Mouse (Mus musculus): ENCODE results near the gene H2al1d.
A peak's percentile ranks its signal among the peaks of the same experiment; 100 is the strongest.
"Not testable (repeated sequence)": the region's sequence is repeated elsewhere in the genome, so short reads cannot be mapped to it uniquely, and the experiment has no call there.

The H2al1d gene

DNA sequence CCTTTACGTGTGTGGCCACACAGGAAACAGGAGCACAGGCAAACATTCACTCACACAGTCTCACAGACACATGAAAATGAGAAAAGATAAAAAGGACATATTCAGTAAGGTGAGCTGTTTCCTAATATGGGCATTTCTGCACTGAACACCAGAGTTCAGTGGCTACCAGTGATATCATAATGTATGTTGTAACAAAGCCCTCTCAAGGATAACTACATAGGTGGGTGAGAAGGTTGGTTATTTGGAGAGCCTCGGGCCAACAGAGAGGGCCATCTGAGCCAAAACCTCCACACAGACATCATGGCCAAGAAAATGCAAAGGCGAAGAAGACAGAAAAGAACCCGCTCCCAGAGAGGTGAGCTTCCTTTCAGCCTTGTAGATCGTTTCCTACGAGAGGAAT is at the start of gene H2al1d:
H2al1d (plus strand) TSS at position 301 of the 400 bp plus-strand sequence.
- not testable (repeated sequence) for DNase-seq (ENCODE audit: low spot score in 2 of 2)

DNA sequence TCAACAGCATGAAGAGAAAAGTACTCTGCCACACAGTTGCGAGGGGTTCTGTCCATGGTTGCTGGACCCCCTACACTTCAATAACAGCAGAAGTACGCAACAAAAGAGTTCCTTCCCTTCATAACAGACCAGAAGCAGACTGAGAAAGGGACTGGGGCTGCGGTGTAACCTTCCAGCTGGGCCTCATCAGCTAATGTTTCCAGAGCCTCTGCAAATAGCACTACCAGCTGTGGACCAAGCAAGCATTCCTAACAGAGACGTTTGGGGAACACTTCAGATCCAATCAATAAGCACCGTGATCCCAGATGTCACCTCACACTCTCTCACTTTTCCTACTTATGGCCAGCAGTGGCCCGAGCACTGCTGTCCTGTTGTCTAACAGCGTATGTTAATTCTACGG is 43.7 kb upstream of the H2al1d start:
- DNase-seq (ENCODE audit: low spot score in 2 of 2), result no peak

- no peak for DNase-seq (ENCODE audit: low spot score in 2 of 2)
Observed at GRCm38 (mm10) chrX:11267791-11268190, 40.8 kb upstream of the H2al1d start.

DNA sequence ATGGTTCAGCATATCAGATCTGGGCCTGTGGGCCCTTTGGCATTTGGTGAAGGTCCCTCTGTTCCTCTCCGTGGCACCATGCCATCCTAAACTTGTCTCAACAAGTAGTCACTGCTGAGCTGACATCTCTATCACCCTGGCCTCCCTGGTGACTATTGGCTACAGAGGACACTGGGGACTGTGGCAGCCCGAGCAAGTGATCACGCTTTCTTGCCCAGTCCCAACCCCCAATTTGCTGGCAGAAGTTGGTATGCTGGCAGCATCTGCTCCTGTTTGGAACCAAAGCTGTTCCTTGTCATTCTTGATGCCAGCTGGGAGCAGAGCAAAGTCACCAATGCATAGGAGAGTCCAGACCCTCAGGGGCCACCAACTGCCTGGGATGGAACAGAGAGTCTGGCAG is 39.5 kb upstream of the H2al1d start:
- DNase-seq (ENCODE audit: low spot score in 2 of 2), result peak in 1 of 2 experiments; percentile 10

GRCm38 (mm10) chrX:11273190-11273589 is 35.4 kb upstream of the H2al1d start:
- no peak for DNase-seq (ENCODE audit: low spot score in 2 of 2)

- no peak for DNase-seq (ENCODE audit: low spot score in 2 of 2)
Observed at GRCm38 (mm10) chrX:11277083-11277482, 31.5 kb upstream of the H2al1d start.

GRCm38 (mm10) chrX:11280741-11281140 is 27.9 kb upstream of the H2al1d start:
- DNase-seq (ENCODE audit: low spot score in 2 of 2), result no peak

DNA sequence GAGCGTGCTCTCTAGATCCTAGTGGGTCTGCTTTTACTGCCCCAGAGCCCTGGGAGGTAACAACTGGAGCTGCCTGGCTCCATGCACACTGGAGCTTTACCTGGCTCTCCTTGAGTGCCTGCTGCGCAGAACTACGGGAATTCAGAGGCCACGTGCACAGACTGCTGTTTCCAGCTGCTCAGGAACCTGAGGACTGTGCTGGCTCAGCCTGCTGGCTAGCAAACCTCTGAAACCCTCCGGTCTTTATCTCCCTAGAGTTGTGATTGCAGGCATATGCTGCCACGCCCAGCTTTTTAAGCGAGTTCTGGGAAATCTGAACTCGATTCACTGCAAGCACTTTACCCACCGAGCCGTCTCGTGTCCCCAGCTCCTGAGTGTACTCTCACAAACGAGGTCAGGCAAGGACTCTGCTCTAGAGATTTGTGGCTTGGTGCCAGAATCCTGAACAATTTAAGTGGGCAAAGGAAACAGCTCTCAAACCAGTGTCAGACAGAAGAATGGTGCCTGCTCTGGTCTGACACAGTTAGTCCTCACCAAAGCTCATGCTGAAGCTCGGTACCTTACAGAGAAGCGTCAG is 20.2 kb upstream of the H2al1d start:
- DNase-seq (ENCODE audit: low spot score in 2 of 2), result no peak

DNA sequence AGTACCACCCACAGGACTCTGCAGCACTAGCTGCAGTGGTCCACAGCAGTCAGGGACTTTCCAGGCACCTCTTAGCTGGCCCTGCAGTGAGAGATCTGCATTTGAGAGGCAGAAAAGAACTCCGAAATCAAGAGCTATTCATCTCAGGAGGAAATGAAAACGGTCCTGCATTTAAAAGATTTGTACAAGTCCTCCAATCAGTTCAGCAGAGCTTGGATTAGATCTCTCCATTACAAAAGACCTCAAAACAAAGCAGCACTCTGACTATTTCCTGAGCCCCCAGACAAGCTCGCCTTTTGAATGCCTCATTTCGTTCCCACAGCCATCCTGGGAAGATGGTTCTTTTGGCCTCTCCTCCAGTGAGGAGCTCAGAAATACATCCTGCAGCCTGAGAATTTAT is 19.4 kb upstream of the H2al1d start:
- DNase-seq (ENCODE audit: low spot score in 2 of 2), result no peak

- not testable (repeated sequence) for DNase-seq (ENCODE audit: low spot score in 2 of 2)
Observed at GRCm38 (mm10) chrX:11298957-11299356, 9.7 kb upstream of the H2al1d start, which contains the start of gene H2al1a. TSS of gene H2al1a (plus strand) at chrX:11299257.

GRCm38 (mm10) chrX:11302132-11302531 is 6.5 kb upstream of the H2al1d start, which contains the start of gene H2al1b:
TSS of gene H2al1b (plus strand) at chrX:11302432.
- not testable (repeated sequence) for DNase-seq (ENCODE audit: low spot score in 2 of 2)

DNA sequence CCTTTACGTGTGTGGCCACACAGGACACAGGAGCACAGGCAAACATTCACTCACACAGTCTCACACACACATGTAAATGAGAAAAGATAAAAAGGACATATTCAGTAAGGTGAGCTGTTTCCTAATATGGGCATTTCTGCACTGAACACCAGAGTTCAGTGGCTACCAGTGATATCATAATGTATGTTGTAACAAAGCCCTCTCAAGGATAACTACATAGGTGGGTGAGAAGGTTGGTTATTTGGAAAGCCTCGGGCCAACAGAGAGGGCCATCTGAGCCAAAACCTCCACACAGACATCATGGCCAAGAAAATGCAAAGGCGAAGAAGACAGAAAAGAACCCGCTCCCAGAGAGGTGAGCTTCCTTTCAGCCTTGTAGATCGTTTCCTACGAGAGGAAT is 3.3 kb upstream of the H2al1d start, which contains the start of gene H2al1c:
H2al1c (plus strand) TSS at position 301 of the 400 bp plus-strand sequence.
- DNase-seq (ENCODE audit: low spot score in 2 of 2), result not testable (repeated sequence)

- not testable (repeated sequence) for DNase-seq (ENCODE audit: low spot score in 2 of 2)
Observed at GRCm38 (mm10) chrX:11311634-11312033, 3.0 kb downstream of the H2al1d start, which contains the start of gene H2al1e. TSS of gene H2al1e (plus strand) at chrX:11311934.

GRCm38 (mm10) chrX:11314858-11315257 is 6.2 kb downstream of the H2al1d start, which contains the start of gene H2al1f:
TSS of gene H2al1f (plus strand) at chrX:11315158.
- not testable (repeated sequence) for DNase-seq (ENCODE audit: low spot score in 2 of 2)

GRCm38 (mm10) chrX:11317956-11318355 is 9.3 kb downstream of the H2al1d start, which contains the start of gene H2al1g:
TSS of gene H2al1g (plus strand) at chrX:11318256.
- DNase-seq (ENCODE audit: low spot score in 2 of 2), result not testable (repeated sequence)

GRCm38 (mm10) chrX:11321192-11321591 is 12.6 kb downstream of the H2al1d start, which contains the start of gene H2al1h:
TSS of gene H2al1h (plus strand) at chrX:11321492.
- DNase-seq (ENCODE audit: low spot score in 2 of 2), result not testable (repeated sequence)

GRCm38 (mm10) chrX:11324359-11324758 is 15.7 kb downstream of the H2al1d start, which contains the start of gene H2al1i:
TSS of gene H2al1i (plus strand) at chrX:11324659.
- not testable (repeated sequence) for DNase-seq (ENCODE audit: low spot score in 2 of 2)

- DNase-seq (ENCODE audit: low spot score in 2 of 2), result not testable (repeated sequence)
Observed at GRCm38 (mm10) chrX:11327522-11327921, 18.9 kb downstream of the H2al1d start, which contains the start of gene H2al1j. TSS of gene H2al1j (plus strand) at chrX:11327822.

- DNase-seq (ENCODE audit: low spot score in 2 of 2), result peak in 1 of 2 experiments; percentile 3
Observed at GRCm38 (mm10) chrX:11345762-11346161, 37.1 kb downstream of the H2al1d start.

GRCm38 (mm10) chrX:11346756-11347155 is 38.1 kb downstream of the H2al1d start:
- DNase-seq (ENCODE audit: low spot score in 2 of 2), result no peak

Data from right cerebral cortex, postnatal 36 days (tissue).